Mouse (Mus musculus) heart, adult 2 months (tissue): ENCODE results near the gene Fam160a2.

Source experiments
- CTCF ChIP-seq: fragments of 200-600 bp; IDR thresholded peaks from 2 replicates; pipeline ENCODE4 v1.8.1; 2022; ENCODE audit warnings: antibody characterized with exemption, mild to moderate bottlenecking, moderate library complexity
- EP300 ChIP-seq: fragments of 200-500 bp; IDR thresholded peaks from 2 replicates; pipeline ENCODE4 v1.6.1; 2011; ENCODE audit warnings: low read depth, low read length, control low read depth; ENCODE audit not compliant: insufficient read depth
- POLR2A ChIP-seq: fragments of 200-500 bp; IDR thresholded peaks from 2 replicates; pipeline ENCODE4 v1.6.1; 2011; ENCODE audit warnings: mild to moderate bottlenecking, low read depth, low read length, control low read depth; ENCODE audit not compliant: insufficient read depth

DNA sequence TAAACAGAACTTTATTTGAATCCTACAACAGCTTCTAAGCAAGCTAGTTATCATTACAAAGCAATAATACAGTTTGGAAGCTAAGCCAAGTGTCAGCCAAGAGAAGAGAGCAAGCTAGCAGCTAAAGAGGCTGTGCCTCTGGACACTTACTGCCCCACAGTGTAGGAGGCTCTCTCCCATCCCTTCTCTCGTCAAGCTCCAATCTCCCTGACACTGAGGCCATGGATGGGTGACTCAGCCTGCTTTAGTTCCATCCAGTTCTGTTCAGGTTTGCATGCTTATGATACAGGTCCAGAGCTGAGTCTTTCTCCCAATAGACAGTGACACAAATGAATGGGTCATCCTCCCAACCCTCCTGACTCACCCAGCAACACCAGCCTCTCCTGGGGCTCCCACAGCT is 32.2 kb upstream of the Fam160a2 start:
- TF ChIP-seq POLR2A = no peak
- no peak for TF ChIP-seq CTCF
- no peak for TF ChIP-seq EP300
